Mouse (Mus musculus) thymus, adult 2 months (tissue): Measurements from ENCODE around the gene Nhlrc2.

ENCODE experiments used
- CTCF ChIP-seq: fragments of 200-500 bp; IDR thresholded peaks from 2 replicates; pipeline ENCODE4 v1.5.1; 2012; ENCODE audit warnings: mild to moderate bottlenecking, control low read depth, low read length, moderate library complexity, borderline replicate concordance; ENCODE audit not compliant: control insufficient read depth, poor library complexity, insufficient read depth; ENCODE audit errors: extremely low read depth
- POLR2A ChIP-seq: fragments of 200-500 bp; IDR thresholded peaks from 2 replicates; pipeline ENCODE4 v1.6.1; 2012; ENCODE audit warnings: mild to moderate bottlenecking, low read length, control low read depth, moderate library complexity; ENCODE audit not compliant: control insufficient read depth, poor library complexity, insufficient read depth; ENCODE audit errors: extremely low read depth

DNA sequence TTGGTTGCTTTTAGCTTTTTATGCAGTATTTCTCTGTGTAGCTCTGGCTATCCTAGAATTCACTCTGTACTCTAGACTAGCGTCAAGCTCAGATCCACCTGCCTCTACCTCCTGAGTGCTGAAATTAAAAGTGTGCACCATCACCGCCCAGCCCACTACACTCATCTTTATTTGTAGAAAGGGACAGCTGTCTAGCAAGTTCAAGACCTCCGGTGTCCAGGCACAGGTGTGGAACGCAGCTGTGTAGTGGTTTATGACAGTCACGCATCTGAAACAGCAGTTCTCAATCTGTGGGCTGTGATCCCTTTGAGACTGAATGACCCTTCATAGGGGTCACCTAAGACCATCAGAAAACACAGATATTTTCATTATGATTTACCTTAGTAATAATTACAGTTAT lies 41.4 kb downstream of the Nhlrc2 start:
- TF ChIP-seq POLR2A (no peak), CTCF (no peak)
